Mouse (Mus musculus) lung, adult 2 months (tissue): ENCODE data around the gene Tmub2.

Experiments used
- CTCF ChIP-seq: fragments of 200-500 bp; IDR thresholded peaks from 2 replicates; pipeline ENCODE4 v1.5.1; 2011; ENCODE audit warnings: mild to moderate bottlenecking, low read length, control low read depth; ENCODE audit not compliant: insufficient read depth
- POLR2A ChIP-seq: fragments of 200-500 bp; IDR thresholded peaks from 2 replicates; pipeline ENCODE4 v1.6.1; 2011; ENCODE audit warnings: low read depth, mild to moderate bottlenecking, control low read depth, low read length, borderline replicate concordance; ENCODE audit errors: extremely low read depth

GRCm38 (mm10) chr11:102276411-102276915, 8.3 kb upstream of the Tmub2 start:
- no peak for TF ChIP-seq POLR2A
- TF ChIP-seq CTCF: no peak
